23 mouse cellular contexts compared by ENCODE assay signal in genomic region chr9:43792681-43793080, GRCm38 (mm10).
"Had no signal": no experiment of that assay in that cellular context is flagged by ENCODE, and none has a peak within 500 bp of the region (broad histone marks: within the 10 kb centered on the region; RNA-seq: fewer than 3 reads in every experiment).

No protein-coding gene starts in this region.

- H3K27me3 ChIP-seq: heart, embryonic 13.5 days; heart, embryonic 15.5 days; hindbrain, embryonic 13.5 days; hindbrain, embryonic 15.5 days; limb, embryonic 12.5 days; liver, embryonic 13.5 days; liver, embryonic 15.5 days had no signal

- H3K4me3 ChIP-seq: heart, adult 2 months; heart, embryonic 13.5 days; heart, embryonic 15.5 days; hindbrain, embryonic 13.5 days; hindbrain, embryonic 15.5 days; left cerebral cortex, adult 2 months; limb, embryonic 10.5 days; limb, embryonic 12.5 days; liver, embryonic 13.5 days; liver, embryonic 15.5 days had no signal

- H3K9me3 ChIP-seq: heart, embryonic 13.5 days; heart, embryonic 15.5 days; hindbrain, embryonic 13.5 days; hindbrain, embryonic 15.5 days; limb, embryonic 10.5 days; limb, embryonic 12.5 days; liver, embryonic 13.5 days; liver, embryonic 15.5 days had no signal

- H3K4me1 ChIP-seq: liver, embryonic 13.5 days; liver, embryonic 15.5 days had no signal

- DNase-seq: gastrocnemius, postnatal 10 days; gastrocnemius, postnatal 25 days; heart, adult 11 months; heart, adult 2 months; heart, postnatal 14 days; heart, postnatal 36 days; kidney, adult 11 months; kidney, adult 8-10 months; kidney, postnatal 10 days; kidney, postnatal 25 days; kidney, postnatal 4 days; liver; liver, embryonic 13.5 days; liver, postnatal 0 days; lung, adult 2 months had no signal

- H3K36me3 ChIP-seq: heart, embryonic 13.5 days; heart, embryonic 15.5 days had no signal
